Mouse (Mus musculus) brain, embryonic 14.5 days (tissue): Measurements from ENCODE around the gene Pigm.

Source experiments
- CTCF ChIP-seq: fragments of 200-500 bp; IDR thresholded peaks from 2 replicates; pipeline ENCODE4 v1.5.1; 2012; ENCODE audit warnings: inconsistent platforms, mild to moderate bottlenecking, moderate library complexity, borderline replicate concordance; ENCODE audit not compliant: insufficient read depth, insufficient read length; ENCODE audit errors: extremely low read depth
- POLR2A ChIP-seq: fragments of 200-500 bp; IDR thresholded peaks from 2 replicates; pipeline ENCODE4 v1.6.1; 2012; ENCODE audit warnings: mild to moderate bottlenecking, inconsistent platforms, borderline replicate concordance; ENCODE audit not compliant: poor library complexity, insufficient read depth, insufficient read length, severe bottlenecking; ENCODE audit errors: extremely low read depth

DNA sequence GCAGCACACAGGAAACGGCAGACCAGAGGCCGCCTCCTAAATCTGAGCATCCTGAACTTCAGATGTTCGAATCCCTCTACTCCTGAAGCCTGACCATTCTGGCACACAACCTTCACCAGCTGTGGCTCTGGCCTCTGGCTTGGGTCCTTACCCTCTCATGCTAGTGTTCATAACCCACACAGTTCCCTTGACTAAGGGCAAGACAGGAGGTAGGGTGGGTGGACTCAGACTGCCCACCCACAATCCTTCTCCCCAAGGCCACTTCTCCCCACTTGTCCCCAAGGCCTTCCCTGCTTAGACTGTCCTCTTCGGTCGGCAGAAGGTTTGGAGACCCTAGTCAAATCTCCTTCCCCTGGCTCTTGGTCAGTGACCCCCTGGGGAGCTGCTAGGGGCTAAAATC lies 26.8 kb upstream of the Pigm start:
- TF ChIP-seq CTCF (no peak), POLR2A (no peak)
